Mouse (Mus musculus): ENCODE data around the gene Kcnk10. TPM values are rescaled to one million over a fixed set of nuclear protein-coding genes. Genes with fewer than 3 reads are reported as not detected.

Kcnk10 gene
- polyA plus RNA-seq, 1 experiment from 2014 or later = 0.44 TPM

GRCm38 (mm10) chr12:98396586-98396985 lies 181.5 kb downstream of the Kcnk10 start:
- 0 out of 2 replicates have a peak, but pooled peaks cover 2% of the 10 kb centered on the region for H3K4me1 ChIP-seq (ENCODE audit: control insufficient read depth, insufficient read depth, low read length)
- ATAC-seq (replicated peaks; ENCODE audit: insufficient number of reproducible peaks, low FRiP score, low TSS enrichment) = no peak
- no peaks in the 10 kb centered on the region for H3K9me3 ChIP-seq (replicated peaks; ENCODE audit: control insufficient read depth, low read length)
- H3K27ac ChIP-seq (ENCODE audit: low read depth, low read length) = no peak overlapping the region
- no peaks in the 10 kb centered on the region for H3K27me3 ChIP-seq (ENCODE audit: control insufficient read depth, insufficient read depth, low read length)
- no peaks in the 10 kb centered on the region for H3K36me3 ChIP-seq (ENCODE audit: control insufficient read depth, insufficient read depth, low read length)
- WGBS (ENCODE audit: insufficient replicate concordance) = 70% methylated on average over 4 of the region's 4 CpGs
- H3K4me2 ChIP-seq = no peak overlapping the region
- no peak overlapping the region for H3K4me3 ChIP-seq (ENCODE audit: low read depth, low read length)
- no peak overlapping the region for H3K9ac ChIP-seq (ENCODE audit: low read depth, low read length)

- Histone ChIP-seq H3K4me3 (ENCODE audit: low read depth, low read length) (no peak overlapping the region), H3K9ac (ENCODE audit: low read depth, low read length) (no peak overlapping the region), H3K4me1 (ENCODE audit: control insufficient read depth, insufficient read depth, low read length) (0 out of 2 replicates have a peak, but pooled peaks cover 2% of the 10 kb centered on the region), H3K9me3 (replicated peaks; ENCODE audit: control insufficient read depth, low read length) (no peaks in the 10 kb centered on the region), H3K36me3 (ENCODE audit: control insufficient read depth, insufficient read depth, low read length) (no peaks in the 10 kb centered on the region), H3K27ac (ENCODE audit: low read depth, low read length) (no peak overlapping the region), H3K27me3 (ENCODE audit: control insufficient read depth, insufficient read depth, low read length) (no peaks in the 10 kb centered on the region), H3K4me2 (no peak overlapping the region)
- WGBS (ENCODE audit: insufficient replicate concordance) = 80% methylated on average over 5 of the region's 5 CpGs
- no peak for ATAC-seq (replicated peaks; ENCODE audit: insufficient number of reproducible peaks, low FRiP score, low TSS enrichment)
Observed at GRCm38 (mm10) chr12:98394115-98394514, 184.0 kb downstream of the Kcnk10 start.

- H3K9ac ChIP-seq (ENCODE audit: low read depth, low read length) = no peak overlapping the region
- H3K9me3 ChIP-seq (replicated peaks; ENCODE audit: control insufficient read depth, low read length) = no peaks in the 10 kb centered on the region
- no peak for ATAC-seq (replicated peaks; ENCODE audit: insufficient number of reproducible peaks, low FRiP score, low TSS enrichment)
- no peak overlapping the region for H3K4me3 ChIP-seq (ENCODE audit: low read depth, low read length)
- 42% methylated on average over 5 of the region's 5 CpGs for WGBS (ENCODE audit: insufficient replicate concordance)
- H3K27me3 ChIP-seq (ENCODE audit: control insufficient read depth, insufficient read depth, low read length) = no peaks in the 10 kb centered on the region
- H3K4me1 ChIP-seq (ENCODE audit: control insufficient read depth, insufficient read depth, low read length) = 0 out of 2 replicates have a peak, but pooled peaks cover 2% of the 10 kb centered on the region
- no peak overlapping the region for H3K27ac ChIP-seq (ENCODE audit: low read depth, low read length)
- peak overlapping the region; percentile 6 for H3K4me2 ChIP-seq
- H3K36me3 ChIP-seq (ENCODE audit: control insufficient read depth, insufficient read depth, low read length) = no peaks in the 10 kb centered on the region
Observed at GRCm38 (mm10) chr12:98391347-98391746, 186.8 kb downstream of the Kcnk10 start.

GRCm38 (mm10) chr12:98389618-98390017 lies 188.5 kb downstream of the Kcnk10 start:
- 86% methylated on average over 4 of the region's 4 CpGs for WGBS (ENCODE audit: insufficient replicate concordance)
- no peaks in the 10 kb centered on the region for H3K36me3 ChIP-seq (ENCODE audit: control insufficient read depth, insufficient read depth, low read length)

More at GRCm38 (mm10) chr12:98389618-98390017, 188.5 kb downstream of the Kcnk10 start:
- Histone ChIP-seq H3K27ac (ENCODE audit: low read depth, low read length) (no peak overlapping the region), H3K9me3 (replicated peaks; ENCODE audit: control insufficient read depth, low read length) (no peaks in the 10 kb centered on the region), H3K4me3 (ENCODE audit: low read depth, low read length) (no peak overlapping the region), H3K9ac (ENCODE audit: low read depth, low read length) (no peak overlapping the region), H3K4me2 (no peak overlapping the region), H3K4me1 (ENCODE audit: control insufficient read depth, insufficient read depth, low read length) (0 out of 2 replicates have a peak, but pooled peaks cover 2% of the 10 kb centered on the region), H3K27me3 (ENCODE audit: control insufficient read depth, insufficient read depth, low read length) (no peaks in the 10 kb centered on the region)
- ATAC-seq (replicated peaks; ENCODE audit: insufficient number of reproducible peaks, low FRiP score, low TSS enrichment) = no peak

Other genes starting within 250 kb of the Kcnk10 start
- 11.8 and 14.6 TPM in 2 replicates for gene Spata7, start 49.8 kb upstream of the Kcnk10 start, polyA plus RNA-seq (2014; fragmentation: Nextera tagmentation; extraction: Ambion mirVana)
- gene Ptpn21, start 159.1 kb upstream of the Kcnk10 start, polyA plus RNA-seq (2014; fragmentation: Nextera tagmentation; extraction: Ambion mirVana) = 10.4 and 13.0 TPM in 2 replicates
- 110 TPM in 2 replicates for gene Zc3h14, start 168.7 kb upstream of the Kcnk10 start, polyA plus RNA-seq (2014; fragmentation: Nextera tagmentation; extraction: Ambion mirVana)

All from heart, embryonic 11.5 days (tissue).